Mouse (Mus musculus) A20 (cell line): ENCODE data around the gene Ccsap.

Source experiments
- DNase-seq: peaks from one replicate; pipeline ENCODE4 v3.0.0-alpha.2; 2011; ENCODE audit warnings: low read depth, low spot score

Gene Ccsap

GRCm38 (mm10) chr8:123880271-123880670 lies 20.3 kb upstream of the Ccsap start:
- DNase-seq, result no peak

- no peak for DNase-seq
Measured at GRCm38 (mm10) chr8:123877865-123878264, 17.9 kb upstream of the Ccsap start.

GRCm38 (mm10) chr8:123874324-123874723 lies 14.3 kb upstream of the Ccsap start:
- DNase-seq, result no peak

DNA sequence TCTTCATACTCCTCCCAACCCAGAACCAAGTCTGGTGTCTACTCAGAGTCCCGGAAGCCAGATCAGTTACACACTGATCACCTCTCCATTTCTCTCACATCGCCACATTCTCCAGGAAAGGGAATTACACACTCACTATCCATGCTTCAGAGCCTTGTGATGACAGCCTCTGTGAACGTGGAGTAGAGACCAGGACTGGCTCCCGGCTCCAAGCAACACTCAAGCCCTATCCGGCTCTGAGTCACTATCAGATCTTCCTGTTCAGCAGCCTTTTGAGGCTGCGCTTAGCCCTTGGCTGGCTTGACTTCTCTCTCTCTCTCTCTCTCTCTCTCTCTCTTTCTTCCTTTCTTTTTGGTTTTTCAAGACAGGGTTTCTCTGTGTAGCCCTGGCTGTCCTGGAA lies 13.4 kb upstream of the Ccsap start:
- DNase-seq, result no peak

DNA sequence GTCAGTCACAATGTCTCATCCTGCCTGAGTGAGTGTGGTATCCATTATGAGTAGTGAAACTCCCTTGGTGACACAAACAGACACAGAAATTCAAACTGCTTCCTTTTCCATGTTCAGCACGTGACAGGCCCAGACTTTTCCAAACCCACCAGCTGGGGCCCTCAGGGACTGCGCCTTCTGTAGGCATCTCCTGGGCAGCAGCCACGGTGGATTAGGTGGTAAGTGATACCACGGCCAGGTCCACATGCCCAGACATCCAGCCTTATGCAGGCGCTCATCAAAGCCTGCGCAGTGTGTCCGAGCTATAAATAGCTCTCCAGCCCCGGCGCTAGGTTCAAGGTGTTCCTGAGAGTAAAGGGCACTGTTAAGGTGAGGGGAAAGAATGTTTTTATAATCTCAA lies 12.0 kb upstream of the Ccsap start:
- DNase-seq, result no peak

GRCm38 (mm10) chr8:123866971-123867370 lies 7.0 kb upstream of the Ccsap start:
- DNase-seq, result no peak

GRCm38 (mm10) chr8:123865786-123866185 lies 5.8 kb upstream of the Ccsap start:
- DNase-seq, result no peak

DNA sequence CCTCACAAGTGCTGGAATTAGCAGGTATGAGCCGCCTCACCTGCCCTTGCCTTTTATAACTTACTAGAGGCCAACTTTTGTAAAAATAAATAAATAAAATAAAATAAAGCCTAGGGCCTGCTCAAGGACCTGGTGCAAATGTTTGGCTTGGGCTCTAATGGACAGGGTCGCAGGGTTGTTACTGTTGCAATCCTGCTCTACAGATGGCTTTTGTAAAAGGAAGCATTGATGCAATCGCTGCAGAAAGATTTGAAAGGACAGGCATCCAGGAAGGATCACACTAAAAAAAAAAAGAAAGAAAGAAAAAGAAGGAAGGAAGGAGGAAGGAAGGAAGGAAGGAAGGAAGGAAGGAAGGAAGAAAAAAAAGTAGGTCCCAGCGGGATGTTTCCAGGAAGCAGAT lies 377 bp upstream of the Ccsap start:
- DNase-seq, result no peak

DNA sequence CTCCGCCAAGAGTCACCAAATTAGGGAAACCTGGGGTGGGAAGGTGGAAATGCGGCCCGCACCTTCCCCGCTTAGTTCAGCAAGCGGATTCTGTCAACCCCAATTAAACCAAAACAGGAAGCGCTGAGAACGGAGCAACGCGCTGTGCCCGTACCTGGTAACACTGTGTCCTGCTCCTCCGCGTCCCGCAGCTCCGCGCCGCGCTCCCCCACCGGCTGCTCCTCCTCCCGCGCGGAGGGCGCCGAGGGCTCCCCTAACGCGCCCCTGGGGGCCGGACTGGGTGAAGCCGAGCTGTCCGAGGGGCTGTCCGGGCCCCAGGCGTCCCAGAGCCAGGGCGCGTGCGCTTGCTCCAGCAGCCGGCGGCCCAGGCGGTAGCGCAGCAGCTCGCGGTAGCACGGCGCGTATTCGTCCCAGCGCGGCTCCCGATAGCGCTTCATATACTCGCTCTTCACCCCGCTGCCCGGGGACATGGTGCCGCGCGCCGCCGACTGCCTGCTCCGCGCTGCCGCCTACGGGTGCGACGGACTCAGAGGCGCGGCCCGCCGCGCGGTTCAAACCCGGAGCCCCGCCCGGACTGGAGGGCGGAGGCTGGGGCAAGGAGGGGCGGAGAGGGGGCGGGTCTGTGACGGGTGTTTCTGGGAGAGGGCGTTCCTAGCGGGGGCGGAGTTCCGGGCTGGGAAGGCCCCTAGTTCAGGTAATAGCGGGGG lies 915 bp downstream of the Ccsap start:
- peak; percentile 95 for DNase-seq

DNA sequence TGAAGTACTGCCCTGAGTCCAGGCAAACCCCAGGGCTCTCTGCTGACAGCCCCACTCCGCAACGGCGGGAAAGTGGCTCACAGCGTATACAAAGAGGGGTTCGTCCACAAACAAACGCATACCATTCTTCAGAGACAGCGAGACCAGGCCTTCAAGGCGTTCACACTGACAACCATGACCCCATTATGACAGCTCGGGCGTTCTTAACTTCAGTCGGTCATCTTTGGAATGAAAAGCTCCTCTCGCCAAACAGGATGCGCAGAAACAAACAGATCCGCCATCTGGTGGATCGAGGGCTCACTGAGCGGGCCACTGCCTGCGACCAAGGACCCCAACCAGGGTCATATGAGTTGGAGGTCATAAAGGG lies 1.5 kb downstream of the Ccsap start:
- no peak for DNase-seq

DNA sequence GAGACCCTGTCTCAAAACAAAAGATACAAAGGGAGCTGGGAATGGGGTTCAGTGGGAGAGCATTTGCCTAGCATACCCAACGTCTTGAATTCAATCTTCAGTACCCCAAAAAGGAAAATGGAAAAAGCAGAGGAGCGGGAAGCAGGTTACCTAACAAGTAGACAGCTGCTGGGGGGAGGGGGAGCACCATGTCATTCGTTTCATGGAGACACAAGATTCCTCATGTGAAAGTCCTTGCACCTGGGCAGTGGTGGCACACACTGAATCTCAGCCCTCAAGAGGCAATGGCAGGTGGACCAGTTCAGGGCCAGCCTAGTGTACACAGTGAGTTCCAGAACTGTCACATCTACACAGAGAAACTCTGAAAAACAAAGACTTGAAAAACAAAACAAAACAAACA lies 2.6 kb downstream of the Ccsap start:
- DNase-seq, result no peak

- DNase-seq, result no peak
Measured at GRCm38 (mm10) chr8:123854733-123855475, 5.1 kb downstream of the Ccsap start.

DNA sequence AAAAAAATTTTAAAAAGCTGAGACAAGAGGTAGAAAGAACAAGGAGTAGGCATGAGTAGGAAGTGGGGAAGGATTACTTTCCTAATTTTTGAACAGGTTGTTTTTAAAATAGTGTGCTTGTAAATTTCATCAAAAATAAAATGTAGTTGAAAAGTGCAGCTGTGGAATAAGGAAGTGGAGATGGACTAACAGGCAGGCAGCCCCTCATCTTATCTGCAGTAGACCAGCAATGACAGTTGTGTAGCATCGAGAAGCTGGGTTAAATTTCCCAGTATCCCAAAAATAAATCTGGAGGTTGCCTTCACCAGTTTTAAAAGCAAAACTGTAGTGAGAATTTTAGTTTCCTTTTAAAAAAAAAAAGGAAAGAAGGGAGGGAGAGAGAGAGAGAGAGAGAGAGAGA lies 5.8 kb downstream of the Ccsap start:
- DNase-seq, result no peak

DNA sequence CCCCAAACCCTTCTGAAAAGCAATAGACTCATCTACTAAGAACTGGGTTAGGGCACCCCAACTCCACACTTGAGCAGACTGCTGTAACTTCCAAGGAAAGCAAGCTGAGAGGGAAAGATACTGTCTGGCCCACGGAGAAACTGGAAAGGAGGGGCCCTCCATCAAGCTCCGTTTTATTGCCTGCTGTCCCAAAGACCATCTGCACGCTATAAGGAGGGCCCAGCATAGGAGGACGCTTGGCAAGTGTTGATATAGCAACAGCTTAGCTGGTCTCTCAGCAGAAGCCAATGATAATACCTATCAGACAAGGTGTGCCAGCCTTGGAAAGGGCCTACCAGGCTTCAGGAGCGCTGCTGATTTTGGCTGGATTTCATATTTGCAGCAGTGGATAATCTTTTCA lies 8.4 kb downstream of the Ccsap start:
- DNase-seq, result no peak

GRCm38 (mm10) chr8:123849352-123849751 lies 10.7 kb downstream of the Ccsap start:
- peak; percentile 70 for DNase-seq

DNA sequence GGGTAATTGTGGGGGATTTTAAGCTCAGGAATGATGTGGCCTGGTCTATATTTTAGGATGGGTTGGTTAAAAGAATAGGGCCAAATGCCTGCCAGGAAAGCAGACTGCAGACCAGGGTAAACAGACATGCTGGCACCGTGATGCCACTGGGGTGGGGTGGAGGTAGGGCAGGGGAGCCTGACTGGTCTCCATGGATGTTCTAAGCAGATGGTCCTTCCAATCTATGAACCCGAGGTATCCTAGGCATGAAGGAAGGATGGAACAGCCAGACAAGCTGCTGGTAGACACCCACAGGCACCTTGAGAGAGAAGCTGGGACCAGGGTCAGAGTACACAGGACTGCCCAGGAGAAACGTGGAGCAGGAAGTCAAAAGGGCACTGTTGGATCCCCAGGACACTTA lies 12.5 kb downstream of the Ccsap start:
- DNase-seq, result no peak

DNA sequence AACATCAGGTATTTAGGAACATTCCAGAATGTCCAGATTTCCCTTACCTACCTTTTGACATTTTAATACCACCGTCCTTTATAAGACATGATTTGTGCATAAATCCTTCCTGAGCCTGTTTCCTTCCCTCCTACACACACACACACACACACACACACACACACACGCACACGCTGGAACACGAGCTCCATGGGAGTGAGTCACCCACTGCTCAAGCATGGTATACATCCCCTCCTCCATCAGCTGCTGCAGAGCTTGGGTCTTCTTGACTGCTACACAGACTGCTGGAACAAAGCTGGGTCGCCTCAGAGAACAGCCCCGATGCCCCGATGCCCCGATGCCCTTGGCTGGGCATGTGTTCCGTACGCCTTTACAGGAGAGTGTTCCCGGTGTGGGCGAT lies 13.5 kb downstream of the Ccsap start:
- no peak for DNase-seq

GRCm38 (mm10) chr8:123845991-123846390 lies 14.0 kb downstream of the Ccsap start:
- DNase-seq, result no peak

GRCm38 (mm10) chr8:123845114-123845513 lies 14.9 kb downstream of the Ccsap start:
- no peak for DNase-seq

DNA sequence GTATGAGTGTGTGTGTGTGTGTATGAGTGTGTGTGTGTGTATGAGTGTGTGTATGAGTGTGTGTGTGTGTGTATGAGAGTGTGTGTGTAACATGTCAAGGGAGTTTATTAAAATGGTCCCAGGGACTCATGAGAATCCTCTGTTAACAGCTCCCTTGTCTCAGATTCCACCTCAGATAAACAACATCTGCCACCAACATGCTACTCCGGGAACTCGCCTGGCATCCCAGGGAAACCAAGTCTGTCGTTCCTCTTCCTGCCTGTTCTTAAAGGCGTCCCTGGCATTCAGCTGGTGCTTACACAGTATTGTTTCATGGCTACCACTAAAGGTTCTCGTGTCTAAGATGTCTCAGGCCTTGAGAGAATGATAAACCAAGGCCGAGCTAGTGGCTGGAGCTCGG lies 15.7 kb downstream of the Ccsap start:
- no peak for DNase-seq

DNA sequence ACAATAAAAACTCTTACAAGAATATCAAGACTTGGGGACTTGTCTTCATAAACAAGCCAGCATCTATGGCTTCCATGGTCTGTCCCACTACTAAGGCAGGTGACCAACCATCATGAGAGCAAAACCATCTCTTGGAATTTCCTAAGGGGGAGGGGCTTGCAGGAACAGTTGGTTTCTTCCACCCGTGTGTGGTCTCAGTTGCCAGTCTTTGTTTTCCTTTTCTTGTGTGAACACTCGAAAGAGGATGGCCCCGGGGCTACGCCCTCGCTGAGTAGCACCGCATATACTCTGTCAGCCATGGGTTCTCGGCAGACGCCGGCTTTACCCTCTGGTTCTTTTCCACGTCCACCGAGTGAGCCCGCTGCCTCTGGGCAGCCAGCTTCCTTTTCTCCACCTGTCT lies 17.9 kb downstream of the Ccsap start:
- DNase-seq, result no peak

DNA sequence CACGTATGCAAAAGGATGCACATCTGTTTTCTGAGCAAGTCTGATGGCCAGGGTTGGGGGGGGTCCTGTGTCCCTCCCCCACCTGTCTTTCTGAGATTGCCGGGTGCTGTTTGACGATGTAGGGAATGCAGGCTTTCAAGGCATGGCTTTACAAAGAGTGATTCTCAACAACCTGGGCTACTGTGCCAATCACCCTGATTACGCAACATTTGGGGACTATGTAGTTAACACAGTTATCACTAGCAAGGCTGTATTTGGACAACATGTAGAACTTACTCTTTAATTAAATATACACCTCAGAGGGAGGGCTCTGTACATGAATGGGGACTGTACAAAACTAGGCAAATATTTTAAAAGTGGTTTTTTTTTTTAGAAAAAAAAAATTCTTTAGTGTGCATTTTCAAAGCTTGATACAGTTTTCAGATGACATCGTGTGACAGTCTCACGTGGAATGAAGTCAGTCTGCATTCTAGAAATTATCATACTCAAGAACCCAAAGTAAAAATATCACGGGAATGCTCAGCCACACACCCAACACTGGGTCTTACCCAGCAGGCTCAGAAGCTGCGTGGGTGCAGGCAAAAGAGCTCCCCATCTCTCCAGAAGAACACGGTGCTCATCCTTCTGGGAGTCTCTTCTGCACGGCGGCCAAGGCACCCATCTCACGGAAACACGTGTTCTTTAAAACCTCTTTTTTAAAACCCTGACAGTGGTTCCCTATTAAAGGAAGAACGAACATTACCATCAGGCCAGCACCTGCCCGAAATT lies 19.2 kb downstream of the Ccsap start:
- DNase-seq, result no peak

DNA sequence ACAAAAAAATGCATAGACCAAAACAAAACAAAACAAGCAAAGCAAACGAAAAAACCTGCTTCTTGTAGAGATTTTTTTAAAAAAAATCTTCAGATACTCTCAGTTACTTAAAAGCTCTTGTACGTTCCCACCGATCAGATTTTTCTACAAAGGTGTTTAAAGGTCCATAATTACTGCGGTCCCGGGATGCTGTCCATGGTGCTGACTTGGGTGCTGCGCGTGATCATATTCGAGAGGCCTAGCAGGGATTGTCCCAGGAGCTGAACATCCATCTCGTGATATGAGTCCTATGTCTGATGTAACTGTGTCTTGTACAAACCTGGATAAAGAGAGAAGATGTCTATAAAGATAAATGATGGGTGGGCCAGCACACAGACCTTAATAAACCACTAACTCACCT lies 21.5 kb downstream of the Ccsap start:
- no peak for DNase-seq
